Mouse (Mus musculus) CH12.LX (cell line): Measurements from ENCODE around the gene Slc36a3.
A peak's percentile ranks its signal among the peaks of the same experiment; 100 is the strongest.

Source experiments
- CTCF ChIP-seq, 2 experiments: IDR thresholded peaks in 1 of 2; conservative IDR thresholded peaks in 1 of 2; 2 replicates each; pipeline ENCODE4 v1.5.1; 2011 to 2012; ENCODE audit warnings: low read depth in 2 of 2, low read length in 2 of 2, improper control_type of control experiment in 1 of 2, inconsistent platforms in 1 of 2, mild to moderate bottlenecking in 1 of 2, moderate library complexity in 1 of 2
- E2F4 ChIP-seq: IDR thresholded peaks from 2 replicates; pipeline ENCODE4 v1.6.1; 2011; ENCODE audit warnings: low read depth, low read length, improper control_type of control experiment; ENCODE audit not compliant: insufficient replicate concordance
- JUND ChIP-seq: conservative IDR thresholded peaks from 2 replicates; pipeline ENCODE4 v1.6.1; 2011; ENCODE audit warnings: low read depth, low read length, improper control_type of control experiment
- MAX ChIP-seq: IDR thresholded peaks from 2 replicates; pipeline ENCODE4 v1.6.1; 2011; ENCODE audit warnings: low read length, improper control_type of control experiment
- MYC ChIP-seq: IDR thresholded peaks from 2 replicates; pipeline ENCODE4 v1.6.1; 2011; ENCODE audit warnings: low read depth, mild to moderate bottlenecking, improper control_type of control experiment, low read length
- NELFE ChIP-seq: IDR thresholded peaks from 2 replicates; pipeline ENCODE4 v1.6.1; 2011; ENCODE audit warnings: low read depth, low read length, improper control_type of control experiment
- PAX5 ChIP-seq: IDR thresholded peaks from 2 replicates; pipeline ENCODE4 v1.6.1; 2012; ENCODE audit warnings: low read length, inconsistent platforms, mixed read lengths
- POLR2A ChIP-seq: IDR thresholded peaks from 2 replicates; pipeline ENCODE4 v1.6.1; 2011; ENCODE audit warnings: low read depth, mild to moderate bottlenecking, improper control_type of control experiment, low read length
- POLR2AphosphoS2 ChIP-seq: IDR thresholded peaks from 2 replicates; pipeline ENCODE4 v1.6.1; 2011; ENCODE audit warnings: low read depth, low read length, improper control_type of control experiment
- RCOR1 ChIP-seq: conservative IDR thresholded peaks from 2 replicates; pipeline ENCODE4 v1.6.1; 2012; ENCODE audit warnings: low read depth, mild to moderate bottlenecking, inconsistent platforms, low read length, improper control_type of control experiment
- TCF12 ChIP-seq: IDR thresholded peaks from 2 replicates; pipeline ENCODE4 v1.6.1; 2014; ENCODE audit warnings: low read depth, mild to moderate bottlenecking, inconsistent platforms, low read length, improper control_type of control experiment
- USF1 ChIP-seq: IDR thresholded peaks from 2 replicates; pipeline ENCODE4 v1.6.1; 2014; ENCODE audit warnings: low read depth, mild to moderate bottlenecking, inconsistent platforms, low read length, improper control_type of control experiment

- peak; percentile 66 for TF ChIP-seq POLR2A
- peak; percentile 58; the same call in 1 of the 2 replicates for TF ChIP-seq RCOR1
- peak; percentile 68; the same call in 1 of the 2 replicates for TF ChIP-seq TCF12
- TF ChIP-seq MAX = peak; percentile 60; the same call in 1 of the 2 replicates
- no peak for TF ChIP-seq JUND
- TF ChIP-seq E2F4 = no peak
- no peak for TF ChIP-seq POLR2AphosphoS2
- no peak for TF ChIP-seq CTCF (conservative IDR thresholded peaks at IDR 0.05 in 1 of 2, IDR thresholded peaks at IDR 0.05 in 1 of 2; ENCODE audit: low read depth in 2 of 2, low read length in 2 of 2)
- no peak for TF ChIP-seq PAX5
- no peak for TF ChIP-seq NELFE
- TF ChIP-seq USF1 = no peak
- TF ChIP-seq MYC = peak; percentile 80
Observed at GRCm38 (mm10) chr11:55131077-55131742, 20.3 kb downstream of the Slc36a3 start.
